Mouse (Mus musculus) forebrain, embryonic 15.5 days (tissue): ENCODE data around the gene Fgf14. TPM values are rescaled to one million over a fixed set of nuclear protein-coding genes. Genes with fewer than 3 reads are reported as not detected.
"Not testable (repeated sequence)": the region's sequence is repeated elsewhere in the genome, so short reads cannot be mapped to it uniquely, and the experiment has no call there.

Experiments
- ATAC-seq: fragments of 200-750 bp; cut with Nextera tagmentation; replicated peaks from 2 replicates; pipeline ENCODE4 v1.8.0; 2017; ENCODE audit warnings: mild to moderate bottlenecking, moderate TSS enrichment, moderate library complexity
- H3K27ac ChIP-seq: fragments of 300-500 bp; sonication (generic); replicated peaks from 2 replicates; pipeline ENCODE4 v1.5.1; 2015; ENCODE audit warnings: mild to moderate bottlenecking, inconsistent platforms
- H3K27me3 ChIP-seq: fragments of 300-500 bp; sonication (generic); 2 replicates; pipeline ENCODE4 v1.6.1; 2015; ENCODE audit warnings: inconsistent platforms
- H3K36me3 ChIP-seq: fragments of 300-500 bp; sonication (generic); 2 replicates; pipeline ENCODE4 v1.6.1; 2015; ENCODE audit warnings: mild to moderate bottlenecking, inconsistent platforms
- H3K4me1 ChIP-seq: fragments of 300-500 bp; sonication (generic); 2 replicates; pipeline ENCODE4 v1.6.1; 2015; ENCODE audit warnings: inconsistent platforms
- H3K4me2 ChIP-seq: fragments of 300-500 bp; sonication (generic); replicated peaks from 2 replicates; pipeline ENCODE4 v1.6.1; 2015; ENCODE audit warnings: mild to moderate bottlenecking, inconsistent platforms
- H3K4me3 ChIP-seq: fragments of 300-500 bp; sonication (generic); 2 replicates; pipeline ENCODE4 v1.5.1; 2015; ENCODE audit warnings: mild to moderate bottlenecking, inconsistent platforms
- H3K9ac ChIP-seq: fragments of 300-500 bp; sonication (generic); replicated peaks from 2 replicates; pipeline ENCODE4 v1.6.1; 2015; ENCODE audit warnings: mild to moderate bottlenecking, inconsistent platforms
- H3K9me3 ChIP-seq: fragments of 300-500 bp; sonication (generic); 2 replicates; pipeline ENCODE4 v1.6.1; 2016; ENCODE audit warnings: inconsistent platforms
- WGBS: fragments of 180-500 bp; shearing (Covaris S2); methylation state at CpG from one replicate; pipeline ENCODE4 v1.1.7; 2015; ENCODE audit warnings: mixed read lengths; 5-methylcytosine and 5-hydroxymethylcytosine counted together
- polyA plus RNA-seq: library from polyadenylated mRNA; unstranded; fragments of >200 nt; fragmentation: Nextera tagmentation; extraction: Ambion mirVana; gene quantifications from 2 replicates; pipeline ENCODE4 v1.2.1, GENCODE M21; 2015

The Fgf14 gene
- polyA plus RNA-seq, 1 experiment from 2014 or later: 29.4 TPM

DNA sequence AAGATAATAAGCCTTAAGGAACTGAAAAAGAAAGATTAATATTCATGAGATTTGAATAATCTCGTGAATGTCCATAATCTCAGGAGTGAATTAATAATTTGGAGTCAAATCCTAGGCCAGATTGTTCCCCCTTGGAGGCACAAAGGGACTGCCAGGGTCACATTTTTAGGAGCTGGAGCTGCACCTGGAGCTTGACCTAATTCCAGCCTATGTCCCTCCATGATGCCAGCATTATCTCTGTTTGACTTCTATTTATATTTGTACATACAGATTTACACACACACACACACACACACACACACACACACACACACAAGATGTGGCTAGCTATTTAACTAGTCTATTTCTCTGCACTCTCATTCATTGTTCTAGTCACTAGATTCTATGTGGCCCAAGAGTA, 100.4 kb downstream of the Fgf14 start:
- WGBS: 68% methylated on average over 1 of the region's 1 CpGs
- no peak overlapping the region for H3K4me3 ChIP-seq
- no peak for ATAC-seq
- H3K9me3 ChIP-seq: no peaks in the 10 kb centered on the region
- no peaks in the 10 kb centered on the region for H3K27me3 ChIP-seq
- H3K36me3 ChIP-seq: no peaks in the 10 kb centered on the region
- no peak overlapping the region for H3K27ac ChIP-seq
- no peak overlapping the region for H3K4me2 ChIP-seq
- H3K4me1 ChIP-seq: no peaks in the 10 kb centered on the region
- H3K9ac ChIP-seq: no peak overlapping the region

GRCm38 (mm10) chr14:124575130-124575885, 101.6 kb downstream of the Fgf14 start:
- Histone ChIP-seq H3K4me2 (no peak overlapping the region), H3K36me3 (no peaks in the 10 kb centered on the region), H3K4me3 (no peak overlapping the region), H3K9ac (no peak overlapping the region), H3K9me3 (no peaks in the 10 kb centered on the region), H3K27ac (no peak overlapping the region), H3K27me3 (no peaks in the 10 kb centered on the region), H3K4me1 (no peaks in the 10 kb centered on the region)
- no peak for ATAC-seq
- 93% methylated on average over 1 of the region's 1 CpGs for whole genome bisulfite sequencing

DNA sequence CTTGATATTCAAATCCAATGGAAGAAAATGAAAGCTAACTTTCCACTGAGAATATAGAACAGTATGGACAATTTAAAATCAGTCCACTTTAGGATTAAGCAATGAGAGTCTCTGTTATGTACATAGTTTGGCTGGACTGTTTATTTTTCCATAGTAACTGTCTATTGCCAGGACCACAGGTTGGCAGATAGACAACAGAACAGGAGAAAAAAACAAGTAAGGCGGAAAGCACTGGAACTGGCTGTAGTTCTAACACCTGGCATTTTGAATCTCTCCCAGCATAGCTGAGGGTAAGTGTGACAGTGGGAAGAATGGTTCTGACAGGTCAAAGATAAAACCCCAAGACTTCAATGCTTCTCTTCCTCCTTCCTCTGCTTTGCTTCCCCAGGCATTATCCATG, 110.5 kb downstream of the Fgf14 start:
- Histone ChIP-seq H3K4me2 (no peak overlapping the region), H3K4me1 (no peaks in the 10 kb centered on the region), H3K27ac (no peak overlapping the region), H3K27me3 (no peaks in the 10 kb centered on the region), H3K36me3 (no peaks in the 10 kb centered on the region), H3K9ac (no peak overlapping the region), H3K9me3 (no peaks in the 10 kb centered on the region), H3K4me3 (no peak overlapping the region)
- WGBS: 83% methylated on average over 1 of the region's 1 CpGs
- ATAC-seq: no peak

DNA sequence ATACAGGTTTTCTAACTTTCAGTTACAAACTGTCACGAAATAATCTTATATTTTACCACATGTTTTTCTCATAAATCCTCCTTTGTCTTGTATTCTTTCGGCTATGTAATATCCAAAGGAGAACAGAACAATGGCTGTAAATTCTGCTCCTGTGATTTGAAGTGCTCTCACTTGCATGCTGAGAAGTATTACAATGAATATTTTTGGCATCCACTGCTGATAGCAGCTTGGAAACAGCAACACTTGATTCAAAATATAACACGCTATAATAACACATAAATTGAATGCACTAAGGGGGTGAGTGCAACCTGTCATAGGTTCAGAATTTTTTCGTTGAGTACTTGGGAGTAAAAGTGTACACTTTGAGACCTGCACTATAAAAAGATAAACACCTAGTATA, 115.4 kb downstream of the Fgf14 start:
- Histone ChIP-seq H3K9me3 (no peaks in the 10 kb centered on the region), H3K4me1 (no peaks in the 10 kb centered on the region), H3K27me3 (no peaks in the 10 kb centered on the region), H3K4me2 (no peak overlapping the region), H3K27ac (no peak overlapping the region), H3K9ac (no peak overlapping the region), H3K4me3 (no peak overlapping the region), H3K36me3 (no peaks in the 10 kb centered on the region)
- no peak for ATAC-seq
- WGBS: 70% methylated on average over 4 of the region's 4 CpGs

DNA sequence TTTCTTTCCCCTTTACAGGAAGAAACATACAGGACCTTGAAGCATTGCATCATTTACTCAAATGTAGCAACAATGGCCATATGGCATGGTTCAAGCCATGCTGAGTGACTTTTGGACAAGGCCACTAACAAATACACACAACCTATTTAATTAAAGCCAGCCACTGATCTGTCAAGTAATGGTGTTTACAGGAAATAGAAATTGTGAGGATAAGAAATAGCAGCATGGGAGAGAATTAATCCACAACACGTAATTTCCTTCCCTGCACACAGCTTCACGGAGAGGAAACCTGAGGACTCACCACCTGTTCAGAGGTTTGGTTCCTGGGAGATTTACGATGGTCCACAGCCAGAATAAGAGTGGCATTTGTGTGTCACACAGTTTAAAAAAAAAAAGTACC, 140.8 kb downstream of the Fgf14 start:
- no peak for ATAC-seq
- Histone ChIP-seq H3K36me3 (no peaks in the 10 kb centered on the region), H3K9ac (no peak overlapping the region), H3K4me3 (no peak overlapping the region), H3K4me1 (no peaks in the 10 kb centered on the region), H3K4me2 (no peak overlapping the region), H3K27ac (no peak overlapping the region), H3K27me3 (no peaks in the 10 kb centered on the region), H3K9me3 (no peaks in the 10 kb centered on the region)
- 77% methylated on average over 3 of the region's 3 CpGs for WGBS

DNA sequence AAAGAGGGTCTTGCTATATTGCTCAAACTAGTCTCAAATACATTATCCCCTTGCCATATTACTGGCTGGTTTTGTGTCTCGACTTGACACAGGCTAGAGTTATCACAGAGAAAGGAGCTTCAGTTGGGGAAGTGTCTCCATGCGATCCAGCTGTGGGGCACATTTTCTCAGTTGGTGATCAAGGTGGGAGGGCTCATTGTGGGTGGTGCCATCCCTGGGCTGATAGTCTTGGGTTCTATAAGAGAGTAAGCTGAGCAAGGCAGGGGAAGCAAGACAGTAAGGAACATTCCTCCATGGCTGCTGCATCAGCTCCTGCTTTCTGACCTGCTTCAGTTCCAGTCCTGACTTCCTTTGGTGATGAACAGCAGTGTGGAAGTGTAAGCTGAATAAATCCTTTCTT, 141.6 kb downstream of the Fgf14 start:
- H3K4me2 ChIP-seq, H3K4me3 ChIP-seq, H3K4me1 ChIP-seq, H3K9ac ChIP-seq, H3K27ac ChIP-seq, H3K9me3 ChIP-seq, H3K36me3 ChIP-seq, ATAC-seq, H3K27me3 ChIP-seq: not testable (repeated sequence)
- 76% methylated on average over 2 of the region's 2 CpGs for WGBS

- no peak for ATAC-seq
- no peak overlapping the region for H3K27ac ChIP-seq
- WGBS: 81% methylated on average over 1 of the region's 1 CpGs
Observed at GRCm38 (mm10) chr14:124532051-124532450, 144.9 kb downstream of the Fgf14 start.

DNA sequence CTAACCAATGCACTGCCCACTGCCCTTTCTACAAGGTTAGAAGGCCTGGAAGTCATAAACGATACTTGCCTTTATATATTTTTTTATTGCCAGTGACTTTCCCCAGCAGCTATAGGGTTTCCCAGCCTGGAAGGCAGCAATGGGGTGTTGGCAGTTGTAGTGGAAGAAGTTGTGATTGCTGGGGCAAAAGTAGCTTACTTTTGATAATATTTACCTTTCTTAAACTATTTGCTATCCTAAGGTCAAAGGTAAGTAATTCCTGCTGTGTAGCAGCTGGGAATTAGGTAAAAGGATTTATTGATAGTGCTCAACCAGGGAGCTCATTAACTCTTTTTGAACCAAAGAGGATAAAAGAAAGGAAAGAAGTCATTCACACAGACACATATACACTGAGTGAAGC, 164.9 kb downstream of the Fgf14 start:
- no peaks in the 10 kb centered on the region for H3K36me3 ChIP-seq
- no peak overlapping the region for H3K4me2 ChIP-seq
- 89% methylated on average over 1 of the region's 1 CpGs for WGBS
- H3K27ac ChIP-seq: no peak overlapping the region
- no peak for ATAC-seq
- H3K27me3 ChIP-seq: no peaks in the 10 kb centered on the region
- H3K4me1 ChIP-seq: no peaks in the 10 kb centered on the region
- H3K9me3 ChIP-seq: no peaks in the 10 kb centered on the region
- no peak overlapping the region for H3K4me3 ChIP-seq
- no peak overlapping the region for H3K9ac ChIP-seq

More at GRCm38 (mm10) chr14:124532051-124532450, 144.9 kb downstream of the Fgf14 start:
- Histone ChIP-seq H3K36me3 (no peaks in the 10 kb centered on the region), H3K4me2 (no peak overlapping the region), H3K9ac (no peak overlapping the region), H3K9me3 (no peaks in the 10 kb centered on the region), H3K4me3 (no peak overlapping the region), H3K27me3 (no peaks in the 10 kb centered on the region), H3K4me1 (no peaks in the 10 kb centered on the region)

GRCm38 (mm10) chr14:124488971-124489370, 188.0 kb downstream of the Fgf14 start:
- ATAC-seq: no peak
- H3K4me1 ChIP-seq: no peaks in the 10 kb centered on the region
- no peaks in the 10 kb centered on the region for H3K36me3 ChIP-seq
- no peaks in the 10 kb centered on the region for H3K9me3 ChIP-seq
- no peak overlapping the region for H3K4me2 ChIP-seq
- WGBS: 92% methylated on average over 1 of the region's 1 CpGs
- H3K9ac ChIP-seq: no peak overlapping the region
- H3K27ac ChIP-seq: no peak overlapping the region
- no peak overlapping the region for H3K4me3 ChIP-seq
- no peaks in the 10 kb centered on the region for H3K27me3 ChIP-seq

GRCm38 (mm10) chr14:124485261-124485660, 191.7 kb downstream of the Fgf14 start:
- no peaks in the 10 kb centered on the region for H3K36me3 ChIP-seq
- no peaks in the 10 kb centered on the region for H3K27me3 ChIP-seq
- H3K27ac ChIP-seq: no peak overlapping the region
- no peaks in the 10 kb centered on the region for H3K4me1 ChIP-seq
- no peaks in the 10 kb centered on the region for H3K9me3 ChIP-seq
- no peak overlapping the region for H3K4me3 ChIP-seq
- H3K4me2 ChIP-seq: no peak overlapping the region
- 91% methylated on average over 1 of the region's 1 CpGs for WGBS
- ATAC-seq: no peak
- no peak overlapping the region for H3K9ac ChIP-seq

- H3K27ac ChIP-seq: no peak overlapping the region
- no peak overlapping the region for H3K4me2 ChIP-seq
Observed at GRCm38 (mm10) chr14:124474066-124474667, 202.8 kb downstream of the Fgf14 start.

GRCm38 (mm10) chr14:124470909-124471308, 206.0 kb downstream of the Fgf14 start:
- ATAC-seq: no peak
- Histone ChIP-seq H3K9ac (no peak overlapping the region), H3K9me3 (no peaks in the 10 kb centered on the region), H3K4me2 (no peak overlapping the region), H3K27ac (no peak overlapping the region), H3K4me3 (no peak overlapping the region), H3K36me3 (no peaks in the 10 kb centered on the region), H3K27me3 (no peaks in the 10 kb centered on the region), H3K4me1 (no peaks in the 10 kb centered on the region)
- WGBS: 76% methylated on average over 2 of the region's 2 CpGs

More at GRCm38 (mm10) chr14:124474066-124474667, 202.8 kb downstream of the Fgf14 start:
- Histone ChIP-seq H3K4me1 (no peaks in the 10 kb centered on the region), H3K4me3 (no peak overlapping the region), H3K9ac (no peak overlapping the region), H3K36me3 (no peaks in the 10 kb centered on the region), H3K27me3 (no peaks in the 10 kb centered on the region), H3K9me3 (no peaks in the 10 kb centered on the region)
- no peak for ATAC-seq
- WGBS: 76% methylated on average over 2 of the region's 2 CpGs

- H3K4me1 ChIP-seq: no peaks in the 10 kb centered on the region
- H3K36me3 ChIP-seq: no peaks in the 10 kb centered on the region
- no peak overlapping the region for H3K4me3 ChIP-seq
- H3K4me2 ChIP-seq: no peak overlapping the region
- no peak for ATAC-seq
- H3K9me3 ChIP-seq: no peaks in the 10 kb centered on the region
- 93% methylated on average over 1 of the region's 1 CpGs for WGBS
- H3K27me3 ChIP-seq: no peaks in the 10 kb centered on the region
- no peak overlapping the region for H3K27ac ChIP-seq
- H3K9ac ChIP-seq: no peak overlapping the region
Observed at GRCm38 (mm10) chr14:124455120-124455519, 221.8 kb downstream of the Fgf14 start.
